Mouse (Mus musculus) limb, embryonic 15.5 days (tissue): ENCODE measurements around the gene Dlg2. TPM values are rescaled to one million over a fixed set of nuclear protein-coding genes. Genes with fewer than 3 reads are reported as not detected.

Source experiments
- ATAC-seq: fragments of 200-750 bp; cut with Nextera tagmentation; 2 replicates; pipeline ENCODE4 v1.8.0; 2017; ENCODE audit warnings: low read depth, moderate TSS enrichment; ENCODE audit not compliant: insufficient number of reproducible peaks, low FRiP score, low TSS enrichment
- H3K27ac ChIP-seq: fragments of 300-500 bp; sonication (generic); 2 replicates; pipeline ENCODE4 v1.5.1; 2015; ENCODE audit warnings: moderate library complexity, mild to moderate bottlenecking, inconsistent platforms
- H3K27me3 ChIP-seq: fragments of 300-500 bp; sonication (generic); 2 replicates; pipeline ENCODE4 v1.6.1; 2015; ENCODE audit warnings: inconsistent platforms
- H3K36me3 ChIP-seq: fragments of 300-500 bp; sonication (generic); 2 replicates; pipeline ENCODE4 v1.6.1; 2015; ENCODE audit warnings: inconsistent platforms
- H3K4me1 ChIP-seq: fragments of 300-500 bp; sonication (generic); 2 replicates; pipeline ENCODE4 v1.6.1; 2015; ENCODE audit warnings: inconsistent platforms
- H3K4me2 ChIP-seq: fragments of 300-500 bp; sonication (generic); 2 replicates; pipeline ENCODE4 v1.6.1; 2015; ENCODE audit warnings: mild to moderate bottlenecking, inconsistent platforms
- H3K4me3 ChIP-seq: fragments of 300-500 bp; sonication (generic); 2 replicates; pipeline ENCODE4 v1.5.1; 2015; ENCODE audit warnings: mild to moderate bottlenecking, inconsistent platforms
- H3K9ac ChIP-seq: fragments of 300-500 bp; sonication (generic); 2 replicates; pipeline ENCODE4 v1.6.1; 2015; ENCODE audit warnings: inconsistent platforms
- H3K9me3 ChIP-seq: fragments of 300-500 bp; sonication (generic); 2 replicates; pipeline ENCODE4 v1.6.1; 2016; ENCODE audit warnings: inconsistent platforms
- WGBS: fragments of 180-500 bp; shearing (Covaris S2); methylation state at CpG from one replicate; pipeline ENCODE4 v1.1.7; 2015; 5-methylcytosine and 5-hydroxymethylcytosine counted together
- polyA plus RNA-seq: library from polyadenylated mRNA; unstranded; fragments of >200 nt; fragmentation: Nextera tagmentation; extraction: Ambion mirVana; gene quantifications from 2 replicates; pipeline ENCODE4 v1.2.1, GENCODE M21; 2015

Gene Dlg2
- polyA plus RNA-seq, 1 experiment from 2014 or later, result 7.6 TPM

GRCm38 (mm10) chr7:91063297-91064040 lies 587.0 kb downstream of the Dlg2 start:
- Histone ChIP-seq H3K4me2 (no peak overlapping the region), H3K27me3 (no peaks in the 10 kb centered on the region), H3K36me3 (no peaks in the 10 kb centered on the region), H3K4me3 (no peak overlapping the region), H3K9me3 (no peaks in the 10 kb centered on the region), H3K9ac (no peak overlapping the region), H3K27ac (no peak overlapping the region), H3K4me1 (no peaks in the 10 kb centered on the region)
- 51% methylated on average over 12 of the region's 12 CpGs for WGBS
- ATAC-seq, result no peak

- Histone ChIP-seq H3K4me1 (no peaks in the 10 kb centered on the region), H3K9me3 (no peaks in the 10 kb centered on the region), H3K9ac (no peak overlapping the region), H3K4me3 (no peak overlapping the region), H3K27me3 (no peaks in the 10 kb centered on the region), H3K36me3 (no peaks in the 10 kb centered on the region), H3K4me2 (no peak overlapping the region), H3K27ac (no peak overlapping the region)
- 78% methylated on average over 9 of the region's 9 CpGs for WGBS
- ATAC-seq, result no peak
Observed at GRCm38 (mm10) chr7:91071751-91072707, 595.6 kb downstream of the Dlg2 start.

- Histone ChIP-seq H3K9me3 (no peaks in the 10 kb centered on the region), H3K4me1 (peaks cover 2% of the 10 kb centered on the region; the same call in 1 of the 2 replicates), H3K4me3 (no peak overlapping the region), H3K27me3 (peaks cover 10% of the 10 kb centered on the region), H3K9ac (no peak overlapping the region), H3K4me2 (no peak overlapping the region), H3K27ac (no peak overlapping the region), H3K36me3 (no peaks in the 10 kb centered on the region)
- 77% methylated on average over 2 of the region's 2 CpGs for WGBS
- ATAC-seq, result no peak
Observed at GRCm38 (mm10) chr7:91086071-91086470, 609.6 kb downstream of the Dlg2 start.

DNA sequence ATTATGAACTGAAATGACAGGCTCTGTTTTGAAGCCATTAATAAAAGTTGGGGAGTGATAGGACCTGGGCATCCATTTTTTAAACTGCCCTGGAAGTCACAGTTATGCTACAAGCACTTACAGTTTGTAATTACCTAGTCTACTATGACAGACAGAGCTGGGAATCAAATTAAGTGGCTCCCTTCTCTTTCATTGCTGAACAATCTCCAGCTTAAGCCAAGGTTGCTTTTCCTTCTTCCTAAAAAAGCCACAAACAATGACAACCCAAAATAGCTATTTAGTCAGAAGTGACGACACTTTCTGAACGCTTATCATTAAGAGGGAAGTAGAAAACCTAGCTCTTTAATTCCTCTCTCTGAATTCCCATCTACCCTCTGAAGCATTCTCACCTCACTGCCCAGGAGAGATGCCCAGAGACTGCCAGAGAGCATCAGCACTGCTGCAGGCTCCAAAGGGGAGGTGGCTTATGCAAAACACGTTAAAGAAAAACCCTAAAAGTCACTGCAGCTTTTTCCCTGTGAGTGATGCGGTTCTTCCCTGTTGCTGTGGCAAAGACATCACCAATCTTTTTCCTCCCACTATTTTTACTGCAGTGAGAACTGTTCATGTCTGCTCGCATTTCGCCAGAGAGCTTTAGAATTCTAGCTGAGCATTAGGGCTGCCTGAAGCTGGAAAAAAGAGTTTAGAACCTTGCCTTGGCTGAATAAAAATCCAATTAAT lies 612.9 kb downstream of the Dlg2 start:
- H3K4me1 ChIP-seq, result peaks cover 7% of the 10 kb centered on the region; the same call in 1 of the 2 replicates
- no peak overlapping the region for H3K27ac ChIP-seq
- H3K9me3 ChIP-seq, result no peaks in the 10 kb centered on the region
- no peaks in the 10 kb centered on the region for H3K36me3 ChIP-seq
- H3K4me2 ChIP-seq, result no peak overlapping the region
- H3K27me3 ChIP-seq, result peaks cover 14% of the 10 kb centered on the region
- no peak for ATAC-seq
- no peak overlapping the region for H3K4me3 ChIP-seq
- 22% methylated on average over 6 of the region's 6 CpGs for WGBS
- no peak overlapping the region for H3K9ac ChIP-seq

DNA sequence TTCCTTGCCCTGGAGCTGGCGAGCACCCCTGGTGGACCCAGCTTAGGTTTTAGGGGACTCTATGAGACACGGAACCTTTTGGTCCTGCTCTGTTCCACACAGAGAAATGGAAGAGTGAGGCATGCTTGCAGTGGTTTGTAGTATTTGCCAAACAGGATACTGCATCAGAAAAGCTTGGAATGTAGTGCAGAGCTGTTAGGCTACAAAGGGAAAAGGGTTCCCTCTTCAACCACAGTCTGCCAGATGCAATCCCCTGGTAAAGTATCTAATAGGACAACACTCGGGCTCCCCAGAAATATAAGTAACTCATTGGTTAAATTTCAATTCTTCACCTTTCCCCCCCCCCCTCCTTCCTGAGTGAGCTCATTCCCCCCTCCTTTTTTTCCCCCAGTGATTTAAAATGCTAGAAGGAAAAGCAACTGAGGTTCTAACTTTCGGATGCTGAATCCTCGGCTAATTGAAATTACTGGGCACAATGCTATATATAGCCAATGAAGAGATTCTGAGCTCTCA lies 613.9 kb downstream of the Dlg2 start:
- ATAC-seq, result no peak
- H3K9ac ChIP-seq, result no peak overlapping the region
- H3K4me3 ChIP-seq, result peak overlapping the region; percentile 24; the same call in 1 of the 2 replicates
- peak overlapping the region; percentile 43 for H3K4me2 ChIP-seq
- peaks cover 7% of the 10 kb centered on the region; the same call in 1 of the 2 replicates for H3K4me1 ChIP-seq
- H3K27ac ChIP-seq, result no peak overlapping the region
- peaks cover 14% of the 10 kb centered on the region for H3K27me3 ChIP-seq
- H3K36me3 ChIP-seq, result no peaks in the 10 kb centered on the region
- 37% methylated on average over 5 of the region's 5 CpGs for WGBS
- no peaks in the 10 kb centered on the region for H3K9me3 ChIP-seq

DNA sequence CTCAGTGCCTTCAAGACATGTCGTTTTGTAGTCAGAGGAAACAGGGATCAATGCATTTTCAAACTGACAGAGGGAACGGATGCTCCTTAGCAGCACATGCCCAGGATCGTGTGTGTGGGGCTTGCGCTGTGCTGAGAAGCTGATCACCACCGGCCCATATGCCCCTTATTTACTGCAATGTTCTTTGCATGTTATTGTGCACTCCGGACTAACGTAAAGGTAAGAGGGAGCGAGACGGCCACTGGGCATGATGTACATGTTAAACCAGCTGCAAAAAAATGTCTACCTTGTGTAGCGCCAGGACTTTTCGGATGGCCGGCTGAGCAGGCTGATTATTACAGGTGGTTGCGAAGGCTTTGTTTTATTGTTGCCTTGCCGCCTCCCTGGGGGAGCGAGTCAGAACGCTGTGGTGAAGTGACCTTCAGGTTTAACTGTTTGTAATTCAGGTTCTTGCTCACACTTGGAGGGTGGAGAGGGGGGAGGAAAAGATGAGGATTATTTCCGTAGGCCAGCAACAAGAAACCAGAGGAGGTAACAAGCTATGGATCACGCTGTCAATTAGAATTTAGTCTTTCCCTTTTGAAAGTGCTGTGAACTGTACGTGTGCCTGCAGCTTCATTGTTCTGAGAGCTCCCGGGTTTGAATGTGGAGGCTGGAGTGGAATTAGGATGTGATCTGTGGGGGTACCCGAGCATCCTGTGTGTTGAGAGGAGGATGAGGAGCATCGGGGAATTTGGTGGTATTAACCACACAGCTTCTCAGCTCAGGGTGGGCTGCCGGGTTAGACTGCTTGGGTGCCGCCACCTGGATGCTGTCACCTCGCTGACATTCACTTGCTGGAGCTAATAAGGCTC lies 614.6 kb downstream of the Dlg2 start:
- H3K4me2 ChIP-seq, result peak overlapping the region; percentile 43
- H3K9ac ChIP-seq, result no peak overlapping the region
- peak overlapping the region; percentile 24 for H3K4me3 ChIP-seq
- peaks cover 14% of the 10 kb centered on the region for H3K27me3 ChIP-seq
- peaks cover 7% of the 10 kb centered on the region; the same call in 1 of the 2 replicates for H3K4me1 ChIP-seq
- 6% methylated on average over 25 of the region's 25 CpGs for WGBS
- ATAC-seq, result no peak
- H3K9me3 ChIP-seq, result no peaks in the 10 kb centered on the region
- H3K36me3 ChIP-seq, result no peaks in the 10 kb centered on the region
- no peak overlapping the region for H3K27ac ChIP-seq

- no peak overlapping the region for H3K9ac ChIP-seq
- no peaks in the 10 kb centered on the region for H3K9me3 ChIP-seq
- no peak for ATAC-seq
- no peak overlapping the region for H3K4me2 ChIP-seq
- no peak overlapping the region for H3K27ac ChIP-seq
- no peaks in the 10 kb centered on the region for H3K36me3 ChIP-seq
- H3K27me3 ChIP-seq, result peaks cover under 1% of the 10 kb centered on the region; the same call in 1 of the 2 replicates
- WGBS, result 85% methylated on average over 7 of the region's 7 CpGs
- no peak overlapping the region for H3K4me3 ChIP-seq
- H3K4me1 ChIP-seq, result peaks cover under 1% of the 10 kb centered on the region; the same call in 1 of the 2 replicates
Observed at GRCm38 (mm10) chr7:91096467-91096866, 620.0 kb downstream of the Dlg2 start.

GRCm38 (mm10) chr7:91098521-91098920 lies 622.0 kb downstream of the Dlg2 start:
- Histone ChIP-seq H3K4me3 (no peak overlapping the region), H3K4me1 (no peaks in the 10 kb centered on the region), H3K9ac (no peak overlapping the region), H3K4me2 (no peak overlapping the region), H3K36me3 (no peaks in the 10 kb centered on the region), H3K9me3 (no peaks in the 10 kb centered on the region), H3K27me3 (no peaks in the 10 kb centered on the region), H3K27ac (no peak overlapping the region)
- 76% methylated on average over 3 of the region's 3 CpGs for WGBS
- no peak for ATAC-seq

- Histone ChIP-seq H3K36me3 (no peaks in the 10 kb centered on the region), H3K4me1 (no peaks in the 10 kb centered on the region), H3K4me2 (no peak overlapping the region), H3K27ac (no peak overlapping the region), H3K27me3 (no peaks in the 10 kb centered on the region), H3K9ac (no peak overlapping the region), H3K4me3 (no peak overlapping the region), H3K9me3 (no peaks in the 10 kb centered on the region)
- 60% methylated on average over 3 of the region's 3 CpGs for WGBS
- ATAC-seq, result no peak
Observed at GRCm38 (mm10) chr7:91109575-91109974, 633.1 kb downstream of the Dlg2 start.

- H3K36me3 ChIP-seq, result no peaks in the 10 kb centered on the region
- no peaks in the 10 kb centered on the region for H3K4me1 ChIP-seq
- ATAC-seq, result no peak
- H3K4me3 ChIP-seq, result no peak overlapping the region
- H3K9me3 ChIP-seq, result no peaks in the 10 kb centered on the region
- H3K9ac ChIP-seq, result no peak overlapping the region
- H3K27me3 ChIP-seq, result no peaks in the 10 kb centered on the region
- WGBS, result 80% methylated on average over 4 of the region's 4 CpGs
- no peak overlapping the region for H3K4me2 ChIP-seq
- no peak overlapping the region for H3K27ac ChIP-seq
Observed at GRCm38 (mm10) chr7:91132128-91132527, 655.7 kb downstream of the Dlg2 start.

GRCm38 (mm10) chr7:91154096-91154495 lies 677.6 kb downstream of the Dlg2 start:
- Histone ChIP-seq H3K4me2 (no peak overlapping the region), H3K9me3 (no peaks in the 10 kb centered on the region), H3K36me3 (no peaks in the 10 kb centered on the region), H3K4me1 (no peaks in the 10 kb centered on the region), H3K9ac (no peak overlapping the region), H3K27ac (no peak overlapping the region), H3K4me3 (no peak overlapping the region), H3K27me3 (no peaks in the 10 kb centered on the region)
- 79% methylated on average over 1 of the region's 1 CpGs for WGBS
- ATAC-seq, result no peak
